Mouse (Mus musculus) retina, embryonic 14.5 days (tissue): ENCODE data around the gene Smarcd1.
"Not testable (repeated sequence)": the region's sequence is repeated elsewhere in the genome, so short reads cannot be mapped to it uniquely, and the experiment has no call there.

Experiments used
- DNase-seq: peaks from one replicate; pipeline ENCODE4 v3.0.0-alpha.2; 2015; ENCODE audit warnings: low spot score

The Smarcd1 gene

GRCm38 (mm10) chr15:99714858-99715257, 12.9 kb downstream of the Smarcd1 start:
- DNase-seq, result peak; percentile 90

DNA sequence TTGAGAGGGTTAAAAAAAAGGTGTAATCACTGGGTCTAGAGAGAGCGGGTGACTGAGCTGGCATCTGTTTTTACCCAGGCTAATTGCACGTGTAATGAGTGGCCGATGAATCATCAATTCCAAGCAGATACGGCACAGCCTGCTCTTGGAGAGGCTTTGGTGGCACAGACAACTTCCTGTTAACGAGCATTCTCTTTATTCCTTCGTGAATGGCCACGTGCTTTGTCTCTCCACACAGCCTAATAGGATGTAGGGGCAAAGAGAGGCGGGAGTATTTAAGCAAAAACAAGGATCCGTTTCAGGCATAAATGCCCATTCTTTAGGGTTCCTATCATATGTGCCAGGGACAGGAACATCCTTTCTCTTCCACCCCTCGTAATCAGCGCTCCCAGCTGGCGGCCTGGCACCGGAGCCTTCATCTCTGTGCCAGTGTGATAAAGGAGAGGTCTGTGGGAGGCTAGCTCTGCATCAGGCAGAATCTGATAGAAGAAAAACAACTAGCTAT, 13.5 kb downstream of the Smarcd1 start:
- no peak for DNase-seq

DNA sequence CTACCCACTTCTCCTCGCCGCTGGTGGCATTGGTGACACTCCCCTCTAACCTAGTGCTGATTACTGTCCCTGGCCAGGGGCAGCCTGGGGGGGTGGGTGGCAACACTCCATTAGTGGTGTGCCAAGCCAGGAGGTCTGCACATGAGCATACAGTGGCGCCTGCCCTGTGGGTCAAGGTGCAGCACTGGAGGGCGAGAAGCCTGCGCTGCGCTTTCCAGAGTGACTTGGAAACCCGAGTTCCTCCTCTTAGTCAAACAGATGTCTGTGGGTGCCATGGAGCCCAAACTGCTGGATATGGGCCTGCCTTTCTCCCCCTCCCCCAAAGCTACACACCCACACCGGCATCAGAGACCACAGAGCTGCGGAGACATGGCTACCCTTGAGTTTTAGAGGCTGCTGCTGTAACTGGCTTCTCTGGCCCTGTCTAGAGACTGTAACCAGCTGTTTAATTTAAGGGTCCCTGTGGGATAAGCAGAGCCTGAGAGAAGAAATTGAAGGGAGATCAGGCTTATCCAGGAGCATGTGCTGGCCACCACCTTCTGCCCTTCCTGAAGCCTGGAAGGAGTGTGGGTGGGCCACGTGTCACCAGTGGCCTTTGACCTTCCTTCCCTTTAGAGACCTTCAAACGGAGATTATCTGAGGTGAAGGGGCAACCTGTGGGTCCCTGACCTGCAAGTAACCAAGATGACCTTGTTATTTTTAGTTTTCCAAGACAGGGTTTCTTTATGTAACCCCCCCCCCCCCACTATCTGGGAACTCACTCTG, 14.2 kb downstream of the Smarcd1 start:
- DNase-seq, result no peak

DNA sequence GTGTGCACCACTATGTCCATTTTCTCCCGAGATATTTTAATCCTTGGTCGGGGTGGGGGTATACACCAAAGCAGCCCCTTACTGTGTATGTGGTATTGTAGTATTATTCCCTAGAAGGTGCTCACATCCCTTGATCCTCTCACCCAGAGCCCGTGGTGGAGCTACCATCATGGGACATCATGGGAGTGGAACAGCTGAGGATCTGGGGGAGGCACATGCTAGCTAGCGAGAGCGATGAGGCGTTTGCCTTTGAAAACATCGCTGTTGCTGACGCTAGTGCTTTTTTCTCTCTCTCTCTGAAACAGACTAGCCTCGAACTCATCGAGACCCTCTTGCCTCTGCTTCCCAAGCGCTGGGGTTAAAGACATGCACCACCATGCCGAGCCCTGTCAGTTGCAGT, 14.9 kb downstream of the Smarcd1 start:
- no peak for DNase-seq

GRCm38 (mm10) chr15:99717386-99718334, 15.7 kb downstream of the Smarcd1 start, which contains the start of gene Gpd1:
TSS of gene Gpd1 (plus strand) at chr15:99717515.
- DNase-seq, result no peak

GRCm38 (mm10) chr15:99718461-99719021, 16.6 kb downstream of the Smarcd1 start:
- DNase-seq, result no peak

GRCm38 (mm10) chr15:99719865-99720264, 17.9 kb downstream of the Smarcd1 start:
- no peak for DNase-seq

GRCm38 (mm10) chr15:99721921-99722743, 20.2 kb downstream of the Smarcd1 start:
- no peak for DNase-seq

DNA sequence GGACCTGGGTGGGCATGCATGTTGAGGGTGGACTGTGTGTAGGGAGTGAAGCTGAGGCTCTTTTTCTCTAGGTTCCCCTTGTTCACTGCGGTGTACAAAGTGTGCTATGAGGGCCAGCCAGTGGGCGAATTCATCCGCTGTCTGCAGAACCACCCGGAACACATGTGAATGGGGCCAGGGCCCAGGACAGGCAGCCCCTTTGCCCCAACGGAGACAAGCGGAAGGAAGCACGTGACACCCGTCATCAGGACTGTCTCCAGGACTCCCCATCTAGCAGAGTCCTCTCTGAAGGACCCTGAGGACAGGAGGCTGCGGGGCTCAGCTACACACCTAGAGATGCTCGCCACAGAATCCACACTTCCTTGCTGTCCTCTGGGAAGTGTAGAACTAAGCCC, 21.2 kb downstream of the Smarcd1 start:
- no peak for DNase-seq

DNA sequence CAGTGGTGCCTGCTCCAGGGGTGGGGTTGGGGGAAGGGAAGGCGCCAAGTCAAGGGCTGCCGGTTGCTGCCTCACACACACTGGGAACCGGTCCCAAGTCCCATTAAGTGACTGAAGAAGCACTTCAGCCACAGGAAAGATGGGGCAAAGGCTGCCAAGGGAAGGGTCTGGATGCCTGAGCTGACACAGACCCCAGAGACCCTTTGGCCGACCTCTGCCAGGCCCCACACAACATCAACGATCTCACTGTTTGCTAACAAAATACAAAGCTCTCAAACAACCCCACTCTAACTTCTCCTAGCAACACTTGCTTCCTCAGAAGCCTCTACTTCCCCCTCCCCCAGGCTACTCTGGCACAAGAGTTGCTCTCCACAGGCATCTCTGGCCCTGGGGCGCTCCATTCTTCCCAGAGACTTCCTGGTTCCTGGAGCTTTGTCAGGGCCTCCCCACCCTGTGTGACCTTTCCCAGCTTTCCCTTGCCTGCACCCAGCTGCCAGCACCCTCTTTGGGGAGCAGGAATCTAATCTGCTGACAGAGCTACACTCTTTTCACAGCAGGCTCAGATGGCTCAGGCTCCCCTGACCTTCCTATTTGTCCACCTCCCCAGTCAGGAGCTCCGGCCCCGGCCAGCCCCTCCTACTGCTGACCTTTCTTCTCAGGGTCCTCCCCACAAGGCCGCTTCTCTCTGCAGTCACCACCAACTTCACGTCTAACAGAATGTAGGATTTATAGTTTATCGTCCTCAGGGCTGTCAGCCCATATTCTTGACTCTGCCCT, 21.8 kb downstream of the Smarcd1 start:
- DNase-seq, result no peak

DNA sequence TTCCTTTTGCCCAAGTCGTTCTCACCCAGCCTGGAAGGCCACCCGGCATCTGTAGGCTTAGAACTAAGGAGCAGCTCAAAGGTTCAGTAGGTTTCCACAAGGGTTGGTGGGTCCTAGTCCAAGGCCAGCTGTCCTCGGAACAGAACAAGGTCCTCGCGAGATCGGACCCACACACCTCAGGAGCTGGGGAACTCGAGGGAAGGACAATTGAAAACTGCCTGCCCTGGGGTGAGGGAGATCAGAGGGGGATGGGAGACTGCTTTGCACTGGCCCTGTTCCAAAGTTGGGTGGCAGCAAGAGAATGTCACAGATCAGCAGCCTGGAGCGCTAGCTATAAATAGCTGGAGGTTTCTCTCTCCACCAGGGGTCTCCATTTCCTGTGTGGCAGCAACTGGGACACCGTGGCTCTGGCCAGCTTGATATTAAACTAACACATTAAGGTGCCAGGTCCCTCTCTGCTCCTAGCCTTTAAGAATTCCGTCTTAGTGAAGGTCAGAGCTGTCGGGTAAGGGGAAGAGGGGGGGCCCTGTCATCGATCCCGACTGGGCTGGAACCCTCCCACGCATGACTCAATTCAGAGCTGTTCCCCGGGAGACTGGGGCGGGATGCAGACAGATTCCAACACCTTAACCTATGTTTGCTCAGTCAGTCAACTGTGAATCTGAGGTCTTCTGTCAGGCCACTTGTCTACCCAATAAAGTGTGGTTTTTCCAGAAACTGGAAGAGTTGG, 22.5 kb downstream of the Smarcd1 start:
- peak; percentile 88 for DNase-seq

DNA sequence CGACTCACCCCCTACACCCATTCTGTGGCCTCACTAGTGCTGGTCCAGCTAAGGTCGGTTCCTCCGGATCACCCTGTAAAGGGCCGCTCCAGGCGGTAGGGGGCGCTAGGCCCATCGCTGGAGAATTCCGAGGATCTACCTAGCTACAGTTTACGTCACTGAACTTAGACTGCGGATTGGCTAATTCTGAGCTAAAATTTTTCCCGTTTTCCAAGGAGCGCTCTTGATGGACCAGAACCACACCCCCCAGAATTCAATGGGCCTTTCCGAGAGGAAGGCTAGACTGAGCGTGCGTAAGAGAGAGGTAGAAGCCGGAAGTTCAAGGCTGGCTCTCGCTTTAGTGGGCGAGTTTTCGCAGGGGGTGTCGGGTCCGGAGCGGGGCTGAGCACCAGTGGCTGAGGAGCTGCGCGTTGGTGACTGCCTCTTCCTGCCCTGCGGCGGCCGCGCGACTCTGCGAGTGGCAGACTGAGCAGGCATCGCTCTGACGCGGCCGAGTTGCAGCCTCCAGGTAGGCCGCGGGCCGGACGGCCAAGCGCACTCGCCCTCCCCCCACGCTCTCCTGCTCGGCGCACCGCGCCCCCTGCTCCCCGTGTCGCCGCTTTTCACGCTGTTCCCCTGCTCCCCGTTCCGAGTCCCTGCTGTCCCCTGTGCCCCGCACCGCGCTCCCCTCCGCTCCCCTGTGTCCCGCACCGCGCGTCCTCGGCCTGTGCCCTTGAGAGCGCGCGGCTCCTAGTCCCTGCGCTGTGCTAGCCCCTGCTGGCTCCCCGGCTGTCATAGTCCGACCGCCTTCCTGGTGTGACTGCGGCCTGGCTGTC, 23.6 kb downstream of the Smarcd1 start, which contains the start of gene Cox14:
Gene Cox14, plus strand, starts transcription at position 278 of the 815 bp plus-strand sequence.
- peak; percentile 99 for DNase-seq

GRCm38 (mm10) chr15:99726549-99726948, 24.6 kb downstream of the Smarcd1 start:
- no peak for DNase-seq

- DNase-seq, result not testable (repeated sequence)
These were observed 25.1 kb downstream of the Smarcd1 start for GRCm38 (mm10) chr15:99727039-99727438.

DNA sequence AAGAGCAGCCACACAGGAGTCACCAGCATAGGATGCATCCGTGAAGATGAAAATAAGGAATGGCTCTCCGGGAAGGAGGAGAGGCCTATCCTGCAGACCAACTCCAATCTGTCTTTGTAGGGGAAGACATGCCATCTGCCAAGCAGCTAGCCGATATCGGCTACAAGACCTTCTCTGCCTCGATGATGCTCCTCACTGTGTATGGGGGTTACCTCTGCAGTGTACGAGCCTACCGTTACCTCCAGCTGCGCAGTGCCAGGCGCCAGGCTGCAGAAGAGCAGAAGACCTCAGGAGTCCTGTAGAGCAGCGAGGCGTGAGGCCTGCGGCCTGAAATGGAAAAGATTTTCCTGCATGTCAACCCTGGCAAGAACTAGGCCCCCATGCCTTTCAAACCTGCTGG, 25.6 kb downstream of the Smarcd1 start:
- no peak for DNase-seq

GRCm38 (mm10) chr15:99728211-99728610, 26.3 kb downstream of the Smarcd1 start:
- DNase-seq, result no peak

- no peak for DNase-seq
These were observed 27.3 kb downstream of the Smarcd1 start for GRCm38 (mm10) chr15:99729056-99729783.

DNA sequence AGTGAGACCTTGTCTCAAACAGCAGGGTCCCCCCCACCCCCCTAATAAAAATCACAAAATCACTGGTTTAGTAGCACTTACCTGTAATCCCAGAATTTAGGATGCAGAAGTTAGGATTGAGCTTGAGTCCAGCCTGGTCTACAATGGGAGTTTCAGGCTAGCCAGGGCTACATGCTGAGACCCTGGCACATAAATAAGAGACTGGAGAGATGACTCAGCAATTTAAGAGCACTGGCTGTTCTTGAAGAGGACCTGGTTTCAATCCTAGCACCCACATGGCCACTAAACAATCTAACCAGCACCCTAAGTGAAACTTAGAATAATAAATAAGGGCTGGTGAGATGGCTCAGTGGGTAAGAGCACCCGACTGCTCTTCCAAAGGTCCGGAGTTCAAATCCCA, 29.2 kb downstream of the Smarcd1 start:
- DNase-seq, result no peak
